Mouse (Mus musculus) right cerebral cortex, postnatal 25 days (tissue): ENCODE measurements at regions not wholly inside any gene's neighbourhood (a gene's known extent, or its start where the extent isn't known, plus 50 kb on each side); places are given as distances from the start of the nearest gene placed in this dataset.

Experiments
- DNase-seq: peaks from one replicate; pipeline ENCODE4 v3.0.0; 2022

DNA sequence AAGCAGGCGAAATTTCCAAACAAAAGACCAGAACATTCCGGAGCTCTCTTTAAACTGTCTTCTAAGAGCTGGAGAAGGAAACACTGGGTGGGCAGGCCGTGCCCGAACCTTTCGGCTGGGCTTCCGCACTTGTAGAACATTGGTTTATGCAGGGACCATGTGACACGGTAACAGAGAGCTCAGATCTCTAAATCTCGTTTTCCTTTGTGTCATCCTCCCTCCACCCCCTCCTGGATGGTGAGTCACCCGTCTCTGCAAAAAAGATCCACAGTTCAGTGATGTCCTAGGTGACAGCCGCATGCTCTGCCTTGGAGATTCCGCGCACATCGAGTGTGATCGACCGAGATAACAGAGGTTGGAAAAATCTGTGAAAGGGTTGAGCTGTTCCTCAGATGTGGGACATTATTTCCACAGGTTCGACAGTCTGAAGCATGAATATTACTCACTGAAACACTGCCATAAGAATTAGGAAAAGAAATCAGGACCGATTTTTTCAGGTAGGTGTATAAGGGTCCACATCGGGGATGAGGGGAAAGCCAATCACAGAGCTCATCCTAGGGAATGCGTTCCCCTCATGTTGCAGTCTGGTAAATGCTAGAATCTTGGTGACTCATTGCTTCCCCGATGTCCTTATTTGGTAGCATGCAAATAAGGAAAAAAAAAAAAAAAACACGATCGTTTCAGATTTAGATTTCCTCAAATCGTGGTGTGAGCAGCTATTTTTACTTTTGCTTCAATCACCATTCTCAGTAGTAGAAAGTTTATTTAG, 70.0 kb upstream of the Foxo1 start:
- DNase-seq = peak; percentile 78

DNA sequence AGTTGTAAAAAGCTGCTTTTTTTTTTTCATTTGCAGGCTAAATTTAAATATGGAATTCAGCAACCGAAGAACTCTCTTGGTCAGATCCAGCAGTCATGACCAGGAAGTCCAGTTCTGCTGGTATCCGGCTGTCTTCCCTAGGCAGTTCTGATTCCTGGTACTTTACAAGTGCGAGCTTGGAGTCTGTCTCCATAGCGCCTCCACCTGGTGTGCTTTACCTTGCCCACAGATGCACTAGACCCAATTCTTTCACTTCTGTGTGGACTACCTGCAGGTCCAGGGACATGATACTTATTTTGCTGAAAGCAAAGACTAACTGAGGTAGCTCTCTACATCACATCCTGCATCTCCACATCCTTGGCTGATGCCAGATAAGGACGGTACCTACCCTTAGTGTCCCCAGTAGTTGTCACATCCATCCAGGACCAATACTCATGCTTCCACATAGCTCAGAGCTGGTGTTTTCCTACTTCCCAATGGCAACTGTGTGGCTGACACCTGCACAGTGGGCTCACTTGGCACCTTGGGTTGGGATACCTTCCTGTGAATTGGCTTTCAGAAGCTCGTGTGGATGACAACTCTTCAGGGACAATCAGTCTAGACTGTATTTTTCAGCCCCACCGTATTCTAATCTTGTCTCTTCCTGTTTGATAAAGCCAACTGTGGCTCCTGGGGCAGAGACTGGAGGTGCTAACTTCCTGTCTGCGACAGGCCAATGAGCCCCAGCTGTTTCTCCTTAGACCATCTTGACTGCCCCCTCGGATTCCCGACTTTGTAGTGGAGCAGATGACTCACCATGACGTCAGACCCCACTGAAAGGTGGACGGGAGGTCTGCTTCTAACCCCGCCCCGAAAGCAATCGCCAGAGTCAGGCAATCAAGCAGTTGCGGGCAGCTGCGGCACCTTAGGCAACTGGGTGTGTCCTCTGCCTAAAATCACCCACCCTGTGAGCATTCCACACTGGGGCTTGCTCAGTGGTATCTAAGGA, 69.1 kb upstream of the Foxo1 start:
- DNase-seq = no peak

- DNase-seq = no peak
These were observed 68.0 kb upstream of the Foxo1 start for GRCm38 (mm10) chr3:52200106-52200505.

DNA sequence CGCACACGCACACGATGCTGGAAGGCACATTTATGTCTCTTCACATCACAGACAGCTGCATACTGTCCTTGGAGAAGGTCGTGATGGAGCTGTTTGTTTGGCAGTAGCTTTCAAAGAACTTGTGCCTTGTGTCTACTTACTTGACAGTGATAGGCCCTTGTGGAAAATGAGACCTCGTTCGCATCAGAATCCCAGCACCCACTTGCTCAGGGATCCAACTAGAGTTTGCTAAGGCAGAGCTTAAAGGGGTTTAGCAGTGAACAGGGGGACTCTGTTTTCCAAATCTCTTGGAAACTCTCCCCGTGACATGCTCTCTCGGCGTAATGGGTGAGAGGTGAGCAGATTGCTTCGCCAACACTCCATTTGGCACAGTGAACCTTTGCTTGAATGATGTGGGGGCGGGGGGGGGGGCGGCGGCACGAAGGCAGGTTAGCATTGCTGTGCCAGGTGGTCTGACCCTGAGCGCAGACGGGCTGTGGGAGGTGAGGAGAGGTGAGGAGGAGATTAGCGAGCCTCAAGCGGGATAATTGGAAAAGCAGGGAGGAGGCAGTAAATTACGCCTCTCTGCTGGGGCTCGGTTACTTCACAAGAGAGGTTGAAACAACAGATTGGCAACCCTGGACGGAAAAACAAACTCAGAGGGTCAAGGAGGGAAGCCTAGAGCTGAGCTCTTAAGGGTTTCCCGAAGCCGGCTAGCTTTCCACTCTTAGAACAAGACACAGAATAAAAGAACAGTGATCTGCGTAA, 57.4 kb upstream of the Foxo1 start:
- DNase-seq = no peak

GRCm38 (mm10) chr3:52211303-52211695, 56.8 kb upstream of the Foxo1 start:
- no peak for DNase-seq

GRCm38 (mm10) chr3:52214114-52214513, 54.0 kb upstream of the Foxo1 start:
- DNase-seq = no peak

DNA sequence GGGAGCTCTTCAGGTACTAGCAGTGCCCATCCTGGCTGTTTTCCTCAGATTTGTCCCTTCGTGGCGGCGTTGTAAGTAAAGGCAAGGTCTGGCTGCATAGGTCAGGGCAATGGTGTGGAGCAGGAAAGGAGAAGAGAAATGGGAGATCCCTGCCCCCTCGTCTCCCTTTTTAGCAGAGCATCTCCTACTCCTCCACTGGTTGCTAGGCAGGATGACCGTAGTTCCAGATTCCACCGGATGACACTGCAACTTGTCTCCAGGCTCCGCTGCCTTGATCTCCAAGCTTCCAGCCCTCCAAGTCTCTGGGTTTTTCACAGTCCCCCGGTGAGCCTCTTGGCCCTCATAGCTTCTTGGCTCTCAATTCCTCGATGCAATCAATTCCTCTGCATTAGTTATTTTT, 53.1 kb upstream of the Foxo1 start:
- DNase-seq = no peak
